Mouse (Mus musculus): Measurements from ENCODE around the gene Itpk1.
"Not testable (repeated sequence)": the region's sequence is repeated elsewhere in the genome, so short reads cannot be mapped to it uniquely, and the experiment has no call there.

Gene Itpk1

DNA sequence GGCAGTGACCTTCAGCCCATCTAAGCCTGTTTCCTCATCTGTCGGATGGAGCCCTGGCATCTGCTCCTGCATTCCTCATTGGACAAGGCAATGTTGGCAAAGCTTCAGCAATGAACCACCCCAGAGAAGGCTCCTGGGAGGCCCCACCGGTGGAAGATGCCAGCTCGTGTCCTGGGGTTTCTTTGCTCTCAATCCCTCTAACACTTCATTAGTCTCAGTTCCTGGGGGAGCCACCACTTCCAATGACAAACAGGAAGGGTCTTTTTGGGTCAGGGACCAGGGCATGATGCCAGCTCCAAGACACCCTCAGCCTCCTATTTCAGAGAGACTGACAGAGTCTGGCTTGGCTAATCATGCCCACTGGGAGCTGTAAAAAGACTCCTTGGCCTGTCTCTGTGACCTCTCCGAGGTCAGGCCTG is 71.6 kb downstream of the Itpk1 start:
- in situ Hi-C loops (cut with MboI; ENCODE audit: unreplicated experiment in 2 of 2) = no loop called here

DNA sequence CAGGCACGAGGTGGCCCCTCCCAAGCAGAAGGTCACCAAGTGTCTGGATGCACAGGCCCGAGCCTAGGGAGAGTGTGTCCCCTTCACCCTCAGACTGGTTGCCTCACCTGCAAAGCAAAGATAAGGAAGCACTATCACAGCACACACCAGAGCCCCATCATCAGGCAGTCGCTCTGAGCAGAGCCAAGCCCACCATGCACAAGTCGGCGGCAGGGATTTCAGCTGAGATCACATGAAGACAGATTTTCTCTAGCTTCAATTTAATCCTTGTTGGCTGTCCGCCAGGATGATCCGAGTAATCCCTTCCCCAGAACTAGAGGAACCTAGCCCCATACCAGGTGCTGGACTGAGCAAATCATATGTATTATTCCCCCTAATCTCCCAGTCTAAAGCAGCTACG is 73.0 kb downstream of the Itpk1 start:
- in situ Hi-C loops (cut with MboI; ENCODE audit: unreplicated experiment in 2 of 2) = no loop called here

DNA sequence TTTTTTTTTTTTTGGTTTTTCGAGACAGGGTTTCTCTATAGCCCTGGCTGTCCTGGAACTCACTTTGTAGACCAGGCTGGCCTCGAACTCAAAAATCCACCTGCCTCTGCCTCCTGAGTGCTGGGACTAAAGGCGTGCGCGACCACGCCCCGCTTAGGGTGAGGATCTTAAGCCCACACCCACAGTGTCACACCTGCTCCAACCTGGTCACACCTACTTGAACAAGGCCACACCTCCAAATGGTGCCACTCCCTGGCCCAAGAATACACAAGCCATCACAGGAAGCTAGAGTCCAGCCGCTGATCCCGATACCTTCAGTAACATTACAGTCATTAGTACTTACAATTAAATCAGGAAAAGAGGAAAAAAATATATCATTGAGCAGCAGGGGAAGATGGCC is 74.3 kb downstream of the Itpk1 start:
- in situ Hi-C loops (cut with MboI; ENCODE audit: unreplicated experiment in 2 of 2) = not testable (repeated sequence)

DNA sequence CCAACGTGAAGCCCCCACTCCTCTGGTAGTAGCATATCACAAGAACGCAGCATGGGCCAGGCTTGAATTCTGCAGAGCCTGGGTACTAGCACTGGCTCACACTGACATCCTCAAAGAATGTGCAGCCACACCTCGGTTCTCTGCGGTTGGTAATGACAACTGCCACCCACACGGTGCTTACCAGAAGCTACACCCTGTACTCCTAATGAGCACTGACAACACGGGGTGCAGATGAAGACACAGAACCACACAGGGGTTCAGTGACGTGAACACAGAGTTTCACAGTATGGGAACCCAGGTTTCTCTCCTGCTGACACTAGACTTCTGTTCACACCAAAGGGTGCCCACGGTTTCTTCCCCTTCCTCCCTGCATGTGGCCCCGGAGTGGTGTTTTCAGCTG is 76.5 kb downstream of the Itpk1 start:
- in situ Hi-C loops (cut with MboI; ENCODE audit: unreplicated experiment in 2 of 2) = no loop called here

DNA sequence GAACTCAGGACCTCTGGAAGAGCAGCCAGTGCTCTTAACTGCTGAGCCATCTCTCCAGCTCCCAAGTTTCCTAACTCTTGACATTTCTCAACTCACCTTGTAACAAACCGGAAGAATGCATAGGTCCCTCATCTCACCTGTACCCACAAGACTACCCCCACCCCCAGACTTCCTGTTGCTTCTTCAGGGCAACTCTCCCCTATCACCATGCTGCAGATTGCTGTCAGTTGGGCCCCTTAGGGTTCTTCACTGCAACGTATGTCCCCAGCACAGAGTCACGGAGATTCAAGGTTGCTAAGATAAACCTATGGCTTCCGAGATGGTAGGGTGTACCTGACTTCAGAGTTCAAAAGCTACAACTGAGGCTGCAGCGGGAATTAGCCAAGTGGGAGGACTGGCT is 77.2 kb downstream of the Itpk1 start:
- in situ Hi-C loops (cut with MboI; ENCODE audit: unreplicated experiment in 2 of 2) = no loop called here

DNA sequence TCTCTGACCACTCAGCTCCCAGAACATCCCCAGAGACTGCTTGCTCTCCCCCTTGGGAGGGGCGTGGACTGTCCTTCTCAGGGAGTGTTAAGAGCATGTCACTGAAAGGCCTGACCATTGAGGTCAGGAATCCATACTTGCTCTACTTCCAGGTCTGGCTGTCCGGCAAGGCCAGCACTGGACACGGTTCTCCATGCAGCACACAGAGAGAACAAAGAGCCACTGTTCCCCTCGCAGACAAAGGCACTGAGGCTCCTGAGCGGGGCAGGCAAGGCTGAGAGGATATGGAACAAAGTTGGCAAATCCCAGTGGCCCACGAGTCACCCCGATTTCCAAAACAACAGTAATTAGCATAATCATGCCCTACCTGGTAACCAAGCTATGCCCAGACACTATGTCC is 77.9 kb downstream of the Itpk1 start:
- in situ Hi-C loops (cut with MboI; ENCODE audit: unreplicated experiment in 2 of 2) = no loop called here

- in situ Hi-C loops (cut with MboI; ENCODE audit: unreplicated experiment in 2 of 2) = no loop called here
These were observed 79.0 kb downstream of the Itpk1 start for GRCm38 (mm10) chr12:102625717-102626116.

GRCm38 (mm10) chr12:102625118-102625517 is 79.6 kb downstream of the Itpk1 start:
- in situ Hi-C loops (cut with MboI; ENCODE audit: unreplicated experiment in 2 of 2) = no loop called here

- in situ Hi-C loops (cut with MboI; ENCODE audit: unreplicated experiment in 2 of 2) = no loop called here
These were observed 80.9 kb downstream of the Itpk1 start for GRCm38 (mm10) chr12:102623827-102624226.

DNA sequence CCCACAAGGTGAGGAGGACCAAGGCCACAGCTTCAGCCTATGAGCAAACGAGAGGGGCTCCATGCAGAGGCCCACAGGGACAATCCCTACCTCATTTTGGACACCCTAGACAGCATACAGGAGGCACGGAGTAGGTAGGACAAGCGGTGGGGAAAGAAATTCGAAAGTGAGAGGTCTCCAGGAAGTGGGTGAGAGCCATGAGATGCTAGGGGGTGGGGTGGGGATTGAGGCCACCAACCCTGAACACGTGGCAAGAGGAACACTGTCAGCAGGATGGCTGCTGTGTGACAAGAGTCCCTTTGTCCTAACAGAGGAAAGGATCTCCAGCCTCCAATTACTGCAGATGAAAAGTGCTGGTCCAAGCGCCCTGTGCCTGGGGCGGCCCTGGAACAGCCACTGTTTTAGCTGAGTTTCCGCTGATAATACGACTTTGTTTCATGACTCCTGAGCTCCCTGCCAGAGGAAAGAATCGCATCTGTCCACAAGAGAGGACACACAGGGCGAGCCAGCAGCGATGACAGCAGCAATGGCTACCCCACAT is 82.4 kb downstream of the Itpk1 start:
- in situ Hi-C loops (cut with MboI; ENCODE audit: unreplicated experiment in 2 of 2) = no loop called here

DNA sequence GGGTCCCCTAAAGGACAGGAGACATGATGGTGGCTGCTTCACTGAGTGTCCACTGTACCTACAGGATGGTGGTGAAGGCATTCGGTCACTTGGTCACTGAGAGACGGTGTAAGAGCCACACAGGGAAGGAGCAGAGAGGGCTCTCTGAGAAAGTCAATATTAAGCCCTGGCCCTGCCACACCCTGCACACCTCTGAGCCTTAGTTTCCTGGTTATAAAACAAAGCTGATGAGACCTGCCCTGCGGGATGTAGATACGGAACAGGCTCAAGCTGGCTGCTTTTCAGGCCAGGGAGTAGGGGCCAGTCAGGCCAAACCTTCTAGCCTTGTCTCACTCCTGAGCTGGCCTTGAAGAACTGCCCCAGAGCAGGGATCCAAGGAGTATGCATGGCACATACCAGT is 82.9 kb downstream of the Itpk1 start:
- in situ Hi-C loops (cut with MboI; ENCODE audit: unreplicated experiment in 2 of 2) = no loop called here

DNA sequence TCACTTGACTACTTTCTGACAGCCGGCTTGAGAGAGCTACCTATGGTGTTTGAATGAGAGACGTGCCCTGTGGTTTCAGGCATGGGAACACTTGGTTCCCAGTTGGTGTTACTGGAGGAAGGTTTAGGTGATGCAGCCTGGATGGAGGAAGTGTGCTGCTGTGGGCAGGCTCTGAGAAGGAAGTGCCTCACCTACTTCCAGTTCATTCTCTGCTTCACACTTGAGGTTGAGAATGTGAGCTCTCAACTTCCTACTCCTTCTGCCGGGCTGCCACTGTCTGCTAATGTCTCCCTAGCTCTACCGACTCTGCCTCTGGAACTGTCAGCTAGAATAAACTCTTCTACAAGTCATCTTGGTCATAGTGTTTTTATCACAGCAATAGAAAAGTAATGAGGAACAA is 83.5 kb downstream of the Itpk1 start:
- in situ Hi-C loops (cut with MboI; ENCODE audit: unreplicated experiment in 2 of 2) = no loop called here

DNA sequence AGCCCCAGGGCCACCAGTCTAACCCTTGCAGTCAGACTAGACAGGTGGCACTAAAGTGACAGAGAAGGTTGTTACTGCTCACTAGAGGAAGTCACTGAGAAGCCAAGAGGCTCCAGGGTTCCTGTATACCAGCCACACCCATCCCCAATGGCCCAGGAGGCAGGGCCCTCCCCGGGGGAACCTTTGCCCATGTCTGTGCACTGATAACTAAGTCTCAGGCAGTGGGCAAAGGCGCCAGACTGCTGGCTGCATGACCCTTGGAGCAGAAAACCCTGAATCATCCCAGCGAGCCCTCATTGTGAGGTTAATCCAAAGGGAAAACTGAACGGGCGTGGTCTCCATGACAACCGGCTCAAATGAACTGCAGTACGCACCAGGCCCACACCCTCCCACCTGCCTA is 84.8 kb downstream of the Itpk1 start:
- in situ Hi-C loops (cut with MboI; ENCODE audit: unreplicated experiment in 2 of 2) = no loop called here

GRCm38 (mm10) chr12:102618085-102618484 is 86.6 kb downstream of the Itpk1 start:
- in situ Hi-C loops (cut with MboI; ENCODE audit: unreplicated experiment in 2 of 2) = no loop called here

GRCm38 (mm10) chr12:102616843-102617519 is 87.7 kb downstream of the Itpk1 start:
- in situ Hi-C loops (cut with MboI; ENCODE audit: unreplicated experiment in 2 of 2) = no loop called here

GRCm38 (mm10) chr12:102616201-102616600 is 88.5 kb downstream of the Itpk1 start:
- in situ Hi-C loops (cut with MboI; ENCODE audit: unreplicated experiment in 2 of 2) = no loop called here

DNA sequence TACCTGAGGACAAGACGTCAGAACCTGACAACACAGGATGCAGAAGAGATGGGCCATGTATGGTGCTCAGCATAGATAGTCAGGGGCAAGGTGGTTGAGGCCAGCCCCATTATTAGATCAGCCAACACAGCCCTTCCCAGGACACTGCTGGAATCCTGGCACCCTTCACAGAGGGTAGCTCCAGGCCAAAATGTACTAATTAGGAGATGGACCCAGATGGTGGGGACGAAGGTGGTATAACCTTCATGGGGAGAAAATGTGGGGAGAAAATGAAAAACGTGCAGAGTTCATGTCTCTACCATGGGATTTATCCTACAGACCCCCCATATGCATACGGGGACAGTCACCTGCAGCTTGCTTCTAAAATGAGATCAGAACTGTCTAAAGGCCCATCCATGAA is 91.3 kb downstream of the Itpk1 start:
- in situ Hi-C loops (cut with MboI; ENCODE audit: unreplicated experiment in 2 of 2) = no loop called here

DNA sequence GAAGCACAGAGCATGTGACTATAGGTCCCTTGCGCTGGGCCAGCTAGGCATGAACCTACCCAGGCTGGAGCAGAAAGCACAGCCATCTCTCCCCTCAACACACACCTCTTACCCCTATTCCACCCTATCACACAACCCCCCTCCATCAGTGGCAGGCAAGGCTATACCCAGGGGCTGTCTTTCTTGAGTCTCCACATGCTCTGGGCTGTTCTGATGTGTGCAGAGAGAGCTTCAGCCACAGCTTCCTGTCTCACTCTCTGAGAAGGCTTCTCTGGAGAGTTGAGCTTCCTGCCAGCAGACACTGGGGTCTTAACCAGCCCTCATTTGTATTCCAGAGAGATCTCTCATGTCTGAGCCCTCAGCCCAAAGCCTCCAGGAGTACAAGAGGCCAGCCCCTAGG is 92.3 kb downstream of the Itpk1 start:
- in situ Hi-C loops (cut with MboI; ENCODE audit: unreplicated experiment in 2 of 2) = no loop called here

GRCm38 (mm10) chr12:102610927-102611326 is 93.8 kb downstream of the Itpk1 start:
- in situ Hi-C loops (cut with MboI; ENCODE audit: unreplicated experiment in 2 of 2) = no loop called here

DNA sequence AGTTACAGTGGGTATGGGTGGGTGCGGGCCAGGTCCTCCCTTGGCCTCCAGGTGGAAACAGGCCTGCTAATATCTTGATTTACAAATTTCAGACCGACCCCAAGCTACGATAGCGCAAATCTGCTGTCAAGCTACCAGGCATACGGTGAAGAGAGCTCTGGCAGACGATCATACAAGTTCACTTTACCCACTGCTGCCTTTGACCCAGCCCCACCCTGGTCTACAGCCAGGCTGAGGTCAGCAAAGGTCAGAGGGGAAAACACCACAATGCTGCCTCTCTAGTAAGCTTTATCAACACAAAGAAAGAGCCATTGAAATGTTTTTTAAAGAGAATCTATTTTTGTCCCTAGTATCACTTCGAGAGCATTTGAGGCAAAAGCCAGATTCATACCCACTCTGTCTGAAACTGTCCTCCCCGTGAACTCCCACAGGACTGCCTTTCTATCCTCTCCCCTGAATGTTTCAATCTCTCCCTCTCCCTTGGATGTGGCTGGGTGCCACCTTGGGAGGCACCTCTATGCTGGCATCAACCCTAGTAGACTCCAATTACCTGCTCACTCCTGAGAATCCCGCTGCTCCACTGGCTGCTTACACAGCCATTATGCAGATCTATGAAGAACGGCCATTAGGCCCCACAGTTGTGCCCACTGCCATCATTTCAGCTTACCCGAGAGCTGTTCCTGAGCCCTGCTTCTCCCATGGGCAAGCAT is 96.8 kb downstream of the Itpk1 start:
- in situ Hi-C loops (cut with MboI; ENCODE audit: unreplicated experiment in 2 of 2) = no loop called here

DNA sequence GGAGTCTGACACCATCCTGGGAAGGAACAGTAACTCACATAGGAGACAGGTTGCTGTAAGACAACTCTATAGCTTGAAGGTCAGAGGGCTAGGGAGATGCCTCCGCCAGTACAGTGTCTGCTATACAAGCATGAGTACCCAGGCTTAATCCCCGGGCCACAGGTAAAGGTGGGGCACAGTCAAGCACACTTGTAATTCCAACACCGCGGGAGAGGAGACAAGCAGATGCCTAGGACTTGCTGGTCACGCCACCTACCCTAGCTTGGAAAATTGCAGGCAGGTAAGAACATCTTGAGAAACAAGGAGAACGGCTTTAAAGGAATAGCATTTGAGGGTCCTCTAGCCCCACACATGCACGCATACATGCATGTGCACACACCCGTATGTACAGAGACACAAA is 97.7 kb downstream of the Itpk1 start:
- in situ Hi-C loops (cut with MboI; ENCODE audit: unreplicated experiment in 2 of 2) = no loop called here

GRCm38 (mm10) chr12:102605607-102606006 is 99.1 kb downstream of the Itpk1 start:
- in situ Hi-C loops (cut with MboI; ENCODE audit: unreplicated experiment in 2 of 2) = no loop called here
